Mouse (Mus musculus) neural tube, embryonic 11.5 days (tissue): ENCODE results near the gene Trcg1. TPM values are rescaled to one million over a fixed set of nuclear protein-coding genes. Genes with fewer than 3 reads are reported as not detected.

Experiments
- ATAC-seq: fragments of 200-750 bp; cut with Nextera tagmentation; 2 replicates; pipeline ENCODE4 v1.8.0; 2017; ENCODE audit warnings: moderate number of reproducible peaks, mild to moderate bottlenecking, moderate TSS enrichment, moderate library complexity; ENCODE audit not compliant: insufficient read depth, low FRiP score, low TSS enrichment
- DNase-seq: peaks from one replicate; pipeline ENCODE4 v3.0.0-alpha.2; 2015; ENCODE audit warnings: low spot score
- H3K27ac ChIP-seq: fragments of 300-500 bp; sonication (generic); 2 replicates; pipeline ENCODE4 v1.5.1; 2014; ENCODE audit warnings: low read depth, mild to moderate bottlenecking, low read length
- H3K27me3 ChIP-seq: fragments of 300-500 bp; sonication (generic); 2 replicates; pipeline ENCODE4 v1.6.1; 2014; ENCODE audit warnings: mild to moderate bottlenecking, low read length, mixed read lengths; ENCODE audit not compliant: control insufficient read depth, insufficient read depth
- H3K36me3 ChIP-seq: fragments of 300-500 bp; sonication (generic); 2 replicates; pipeline ENCODE4 v1.6.1; 2014; ENCODE audit warnings: mild to moderate bottlenecking, low read length, moderate library complexity, mixed read lengths; ENCODE audit not compliant: control insufficient read depth, insufficient read depth
- H3K4me1 ChIP-seq: fragments of 300-500 bp; sonication (generic); 2 replicates; pipeline ENCODE4 v1.6.1; 2014; ENCODE audit warnings: low read length, mixed read lengths; ENCODE audit not compliant: control insufficient read depth, insufficient read depth
- H3K4me2 ChIP-seq: fragments of 300-500 bp; sonication (generic); 2 replicates; pipeline ENCODE4 v1.6.1; 2014; ENCODE audit warnings: low read depth, mild to moderate bottlenecking, moderate library complexity
- H3K4me3 ChIP-seq: fragments of 300-500 bp; sonication (generic); 2 replicates; pipeline ENCODE4 v1.5.1; 2014; ENCODE audit warnings: low read depth, low read length
- H3K9ac ChIP-seq: fragments of 300-500 bp; sonication (generic); 2 replicates; pipeline ENCODE4 v1.6.1; 2014; ENCODE audit warnings: mild to moderate bottlenecking, low read length
- H3K9me3 ChIP-seq: fragments of 300-500 bp; sonication (generic); 2 replicates; pipeline ENCODE4 v1.6.1; 2016; ENCODE audit warnings: low read length; ENCODE audit not compliant: control insufficient read depth
- WGBS: fragments of 180-500 bp; shearing (Covaris S2); extraction: QIAGEN DNeasy Blood & Tissue Kit; methylation state at CpG from one replicate; pipeline ENCODE4 v1.1.7; 2014; 5-methylcytosine and 5-hydroxymethylcytosine counted together
- polyA plus RNA-seq: library from polyadenylated mRNA; unstranded; fragments of >200 nt; fragmentation: Nextera tagmentation; extraction: Ambion mirVana; gene quantifications from 2 replicates; pipeline ENCODE4 v1.2.1, GENCODE M21; 2014

Gene Trcg1
- polyA plus RNA-seq, 1 experiment from 2014 or later: not detected

GRCm38 (mm10) chr9:57242916-57243315 lies 6.6 kb downstream of the Trcg1 start:
- H3K27ac ChIP-seq: no peak overlapping the region
- WGBS: 22% methylated on average over 5 of the region's 5 CpGs
- H3K27me3 ChIP-seq: no peaks in the 10 kb centered on the region
- no peak overlapping the region for H3K9ac ChIP-seq
- H3K4me1 ChIP-seq: no peaks in the 10 kb centered on the region
- no peak for ATAC-seq
- H3K4me2 ChIP-seq: no peak overlapping the region
- H3K4me3 ChIP-seq: no peak overlapping the region
- no peaks in the 10 kb centered on the region for H3K9me3 ChIP-seq
- no peak for DNase-seq
- no peaks in the 10 kb centered on the region for H3K36me3 ChIP-seq

GRCm38 (mm10) chr9:57244106-57244685 lies 7.8 kb downstream of the Trcg1 start:
- Histone ChIP-seq H3K4me2 (no peak overlapping the region), H3K27ac (no peak overlapping the region), H3K9me3 (no peaks in the 10 kb centered on the region), H3K27me3 (no peaks in the 10 kb centered on the region), H3K4me3 (no peak overlapping the region), H3K9ac (no peak overlapping the region), H3K4me1 (no peaks in the 10 kb centered on the region), H3K36me3 (no peaks in the 10 kb centered on the region)
- WGBS: 39% methylated on average over 7 of the region's 7 CpGs
- DNase-seq (no peak), ATAC-seq (no peak)

GRCm38 (mm10) chr9:57246482-57246881 lies 10.1 kb downstream of the Trcg1 start:
- no peaks in the 10 kb centered on the region for H3K36me3 ChIP-seq
- ATAC-seq: no peak
- WGBS: 86% methylated on average over 5 of the region's 5 CpGs

GRCm38 (mm10) chr9:57247201-57247671 lies 10.9 kb downstream of the Trcg1 start:
- Histone ChIP-seq H3K4me1 (no peaks in the 10 kb centered on the region), H3K36me3 (no peaks in the 10 kb centered on the region), H3K9me3 (no peaks in the 10 kb centered on the region), H3K4me3 (no peak overlapping the region), H3K9ac (no peak overlapping the region), H3K27me3 (no peaks in the 10 kb centered on the region), H3K27ac (no peak overlapping the region), H3K4me2 (no peak overlapping the region)
- DNase-seq (no peak), ATAC-seq (no peak)
- 66% methylated on average over 8 of the region's 8 CpGs for WGBS

More at GRCm38 (mm10) chr9:57246482-57246881, 10.1 kb downstream of the Trcg1 start:
- no peaks in the 10 kb centered on the region for H3K27me3 ChIP-seq
- no peaks in the 10 kb centered on the region for H3K9me3 ChIP-seq
- H3K9ac ChIP-seq: no peak overlapping the region
- no peaks in the 10 kb centered on the region for H3K4me1 ChIP-seq
- no peak overlapping the region for H3K4me3 ChIP-seq
- DNase-seq: no peak
- no peak overlapping the region for H3K4me2 ChIP-seq
- no peak overlapping the region for H3K27ac ChIP-seq

- Histone ChIP-seq H3K4me1 (no peaks in the 10 kb centered on the region), H3K9ac (no peak overlapping the region), H3K27ac (no peak overlapping the region), H3K4me2 (no peak overlapping the region), H3K9me3 (no peaks in the 10 kb centered on the region), H3K4me3 (no peak overlapping the region), H3K36me3 (0 out of 2 replicates have a peak, but pooled peaks cover 3% of the 10 kb centered on the region), H3K27me3 (no peaks in the 10 kb centered on the region)
- ATAC-seq (no peak), DNase-seq (no peak)
- 76% methylated on average over 7 of the region's 7 CpGs for WGBS
Observed at GRCm38 (mm10) chr9:57248030-57248942, 11.9 kb downstream of the Trcg1 start.

- Histone ChIP-seq H3K9me3 (no peaks in the 10 kb centered on the region), H3K4me1 (no peaks in the 10 kb centered on the region), H3K4me2 (no peak overlapping the region), H3K27me3 (no peaks in the 10 kb centered on the region), H3K27ac (no peak overlapping the region), H3K4me3 (no peak overlapping the region), H3K9ac (no peak overlapping the region), H3K36me3 (0 out of 2 replicates have a peak, but pooled peaks cover 3% of the 10 kb centered on the region)
- DNase-seq: no peak
- WGBS: 91% methylated on average over 4 of the region's 4 CpGs
- ATAC-seq: no peak
Observed at GRCm38 (mm10) chr9:57250026-57250425, 13.7 kb downstream of the Trcg1 start.

GRCm38 (mm10) chr9:57251139-57251538 lies 14.8 kb downstream of the Trcg1 start:
- Histone ChIP-seq H3K36me3 (0 out of 2 replicates have a peak, but pooled peaks cover 3% of the 10 kb centered on the region), H3K4me2 (no peak overlapping the region), H3K9me3 (no peaks in the 10 kb centered on the region), H3K4me3 (no peak overlapping the region), H3K4me1 (no peaks in the 10 kb centered on the region), H3K27ac (no peak overlapping the region), H3K27me3 (no peaks in the 10 kb centered on the region), H3K9ac (no peak overlapping the region)
- no peak for ATAC-seq
- WGBS: 93% methylated on average over 2 of the region's 2 CpGs
- DNase-seq: no peak

- Histone ChIP-seq H3K4me2 (no peak overlapping the region), H3K4me1 (no peaks in the 10 kb centered on the region), H3K9ac (no peak overlapping the region), H3K36me3 (0 out of 2 replicates have a peak, but pooled peaks cover 6% of the 10 kb centered on the region), H3K9me3 (no peaks in the 10 kb centered on the region), H3K4me3 (no peak overlapping the region), H3K27ac (no peak overlapping the region), H3K27me3 (no peaks in the 10 kb centered on the region)
- DNase-seq (no peak), ATAC-seq (no peak)
- 88% methylated on average over 7 of the region's 7 CpGs for WGBS
Observed at GRCm38 (mm10) chr9:57254061-57254460, 17.7 kb downstream of the Trcg1 start.
